Mouse (Mus musculus) G1E (cell line): Measurements from ENCODE around the gene Klhl12.

Source experiments
- CTCF ChIP-seq: IDR thresholded peaks from 2 replicates; pipeline ENCODE4 v1.5.1; 2012; ENCODE audit warnings: low read depth, low read length, inconsistent platforms, mixed read lengths
- POLR2AphosphoS5 ChIP-seq: IDR thresholded peaks from 2 replicates; pipeline ENCODE4 v1.6.1; 2012; ENCODE audit warnings: low read depth, low read length, inconsistent platforms; ENCODE audit not compliant: insufficient replicate concordance
- TAL1 ChIP-seq: conservative IDR thresholded peaks from 2 replicates; pipeline ENCODE4 v1.6.1; 2012; ENCODE audit warnings: low read depth, low read length, inconsistent platforms, mixed read lengths

DNA sequence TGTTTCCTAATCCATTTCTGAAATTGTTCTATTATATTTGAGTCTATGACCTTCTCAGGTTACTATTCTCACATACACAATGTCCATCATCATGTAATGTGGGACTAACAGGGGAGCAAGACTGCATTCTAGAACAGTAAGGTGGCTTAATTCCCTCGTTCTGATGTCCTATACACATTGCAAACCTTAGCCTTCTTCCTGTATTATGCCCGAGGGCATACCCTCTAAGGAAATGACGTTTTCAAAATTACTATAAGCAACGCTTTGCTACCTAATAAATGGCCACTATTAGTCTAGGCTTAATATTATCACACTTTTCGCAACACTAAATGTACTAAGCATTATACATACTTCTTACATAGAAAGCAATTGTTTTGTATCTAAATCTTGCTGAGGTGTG is 38.6 kb downstream of the Klhl12 start:
- TF ChIP-seq POLR2AphosphoS5 (no peak), CTCF (no peak), TAL1 (no peak)
